Mouse (Mus musculus) liver, postnatal 0 days (tissue): ENCODE results near the gene Llgl2. TPM values are rescaled to one million over a fixed set of nuclear protein-coding genes. Genes with fewer than 3 reads are reported as not detected.

ENCODE experiments used
- ATAC-seq: fragments of 200-750 bp; cut with Nextera tagmentation; 2 replicates; pipeline ENCODE4 v1.8.0; 2017; ENCODE audit warnings: mild to moderate bottlenecking, moderate library complexity
- DNase-seq: peaks from one replicate; pipeline ENCODE4 v3.0.0-alpha.2; 2016
- H3K27ac ChIP-seq: fragments of 300-500 bp; sonication (generic); 2 replicates; pipeline ENCODE4 v1.5.1; 2014; ENCODE audit warnings: antibody characterized with exemption, moderate library complexity, mild to moderate bottlenecking, low read depth
- H3K27me3 ChIP-seq: fragments of 300-500 bp; sonication (generic); 2 replicates; pipeline ENCODE4 v1.6.1; 2014; ENCODE audit warnings: low read length, control low read depth, mixed read lengths; ENCODE audit not compliant: insufficient read depth
- H3K36me3 ChIP-seq: fragments of 300-500 bp; sonication (generic); replicated peaks from 2 replicates; pipeline ENCODE4 v1.6.1; 2014; ENCODE audit warnings: mild to moderate bottlenecking, control low read depth, low read length, moderate library complexity, mixed read lengths; ENCODE audit not compliant: insufficient read depth
- H3K4me1 ChIP-seq: fragments of 300-500 bp; sonication (generic); 2 replicates; pipeline ENCODE4 v1.6.1; 2014; ENCODE audit warnings: antibody characterized with exemption, mild to moderate bottlenecking, control low read depth; ENCODE audit not compliant: insufficient read depth
- H3K4me2 ChIP-seq: fragments of 300-500 bp; sonication (generic); 2 replicates; pipeline ENCODE4 v1.6.1; 2014; ENCODE audit warnings: low read depth, mild to moderate bottlenecking, low read length, moderate library complexity, mixed read lengths
- H3K4me3 ChIP-seq: fragments of 300-500 bp; sonication (generic); 2 replicates; pipeline ENCODE4 v1.5.1; 2014; ENCODE audit warnings: low read depth, low read length
- H3K9ac ChIP-seq: fragments of 300-500 bp; sonication (generic); replicated peaks from 2 replicates; pipeline ENCODE4 v1.6.1; 2014; ENCODE audit warnings: mild to moderate bottlenecking, moderate library complexity
- H3K9me3 ChIP-seq: fragments of 300-500 bp; sonication (generic); 2 replicates; pipeline ENCODE4 v1.6.1; 2016; ENCODE audit warnings: mild to moderate bottlenecking, control low read depth, low read length, mixed read lengths
- CTCF ChIP-seq: sonication (generic); IDR thresholded peaks from 2 replicates; pipeline ENCODE4 v1.5.1; 2016; ENCODE audit warnings: antibody characterized with exemption, low read depth
- EP300 ChIP-seq: IDR thresholded peaks from 2 replicates; pipeline ENCODE4 v1.6.1; 2016; ENCODE audit warnings: antibody characterized with exemption, low read depth, mild to moderate bottlenecking
- WGBS: fragments of 180-500 bp; shearing (Covaris S2); extraction: QIAGEN DNeasy Blood & Tissue Kit; methylation state at CpG from one replicate; pipeline ENCODE4 v1.1.7; 2014; ENCODE audit not compliant: insufficient replicate concordance; 5-methylcytosine and 5-hydroxymethylcytosine counted together
- polyA plus RNA-seq: library from polyadenylated mRNA; unstranded; fragments of >200 nt; fragmentation: Nextera tagmentation; extraction: Ambion mirVana; gene quantifications from 2 replicates; pipeline ENCODE4 v1.2.1, GENCODE M21; 2015

The Llgl2 gene
- polyA plus RNA-seq, 1 experiment from 2014 or later = 15.1 TPM

- TF ChIP-seq CTCF (no peak), EP300 (no peak)
- Histone ChIP-seq H3K36me3 (peaks cover 13% of the 10 kb centered on the region; the same call in 1 of the 2 replicates), H3K9ac (no peak overlapping the region), H3K4me3 (no peak overlapping the region), H3K4me1 (peaks cover 20% of the 10 kb centered on the region), H3K9me3 (no peaks in the 10 kb centered on the region), H3K27me3 (no peaks in the 10 kb centered on the region), H3K4me2 (no peak overlapping the region), H3K27ac (no peak overlapping the region)
- no peak for ATAC-seq
- DNase-seq = no peak
- 88% methylated on average over 16 of the region's 16 CpGs for WGBS
These were observed 3.8 kb upstream of the Llgl2 start for GRCm38 (mm10) chr11:115819915-115820623.

GRCm38 (mm10) chr11:115821001-115821400 is 2.8 kb upstream of the Llgl2 start:
- Histone ChIP-seq H3K36me3 (peaks cover 13% of the 10 kb centered on the region; the same call in 1 of the 2 replicates), H3K4me3 (no peak overlapping the region), H3K27me3 (0 out of 2 replicates have a peak, but pooled peaks cover 2% of the 10 kb centered on the region), H3K4me1 (peaks cover 18% of the 10 kb centered on the region), H3K4me2 (no peak overlapping the region), H3K9ac (no peak overlapping the region), H3K9me3 (no peaks in the 10 kb centered on the region), H3K27ac (no peak overlapping the region)
- ATAC-seq (no peak), DNase-seq (no peak)
- TF ChIP-seq CTCF = no peak
- no peak for TF ChIP-seq EP300
- WGBS = 67% methylated on average over 4 of the region's 4 CpGs

- DNase-seq (no peak), ATAC-seq (peak; percentile 11; the same call in 1 of the 2 replicates)
- no peaks in the 10 kb centered on the region for H3K9me3 ChIP-seq
- H3K4me1 ChIP-seq = peaks cover 24% of the 10 kb centered on the region
- peaks cover 10% of the 10 kb centered on the region; the same call in 1 of the 2 replicates for H3K36me3 ChIP-seq
- H3K27ac ChIP-seq = peak overlapping the region; percentile 93
- H3K27me3 ChIP-seq = 0 out of 2 replicates have a peak, but pooled peaks cover 2% of the 10 kb centered on the region
- no peak for TF ChIP-seq CTCF
- no peak for TF ChIP-seq EP300
- peak overlapping the region; percentile 77 for H3K4me3 ChIP-seq
- 20% methylated on average over 11 of the region's 11 CpGs for whole genome bisulfite sequencing
- peak overlapping the region; percentile 99 for H3K4me2 ChIP-seq
- peak overlapping the region; percentile 82; the same call in 1 of the 2 replicates for H3K9ac ChIP-seq
These were observed 964 bp downstream of the Llgl2 start for GRCm38 (mm10) chr11:115824813-115825212.

GRCm38 (mm10) chr11:115826487-115826886 is 2.6 kb downstream of the Llgl2 start:
- 0 out of 2 replicates have a peak, but pooled peaks cover 2% of the 10 kb centered on the region for H3K27me3 ChIP-seq
- H3K9me3 ChIP-seq = no peaks in the 10 kb centered on the region
- H3K36me3 ChIP-seq = 0 out of 2 replicates have a peak, but pooled peaks cover 4% of the 10 kb centered on the region
- ATAC-seq = no peak
- no peak for DNase-seq
- WGBS = 74% methylated on average over 5 of the region's 5 CpGs
- H3K4me2 ChIP-seq = no peak overlapping the region
- H3K27ac ChIP-seq = no peak overlapping the region
- TF ChIP-seq CTCF (no peak), EP300 (no peak)
- peaks cover 34% of the 10 kb centered on the region for H3K4me1 ChIP-seq
- H3K9ac ChIP-seq = no peak overlapping the region
- H3K4me3 ChIP-seq = no peak overlapping the region

- Histone ChIP-seq H3K4me2 (no peak overlapping the region), H3K4me1 (peaks cover 38% of the 10 kb centered on the region), H3K4me3 (no peak overlapping the region), H3K36me3 (0 out of 2 replicates have a peak, but pooled peaks cover 3% of the 10 kb centered on the region), H3K9ac (no peak overlapping the region), H3K27me3 (0 out of 2 replicates have a peak, but pooled peaks cover 2% of the 10 kb centered on the region), H3K9me3 (no peaks in the 10 kb centered on the region), H3K27ac (no peak overlapping the region)
- DNase-seq = no peak
- TF ChIP-seq CTCF (no peak), EP300 (no peak)
- WGBS = 76% methylated on average over 6 of the region's 6 CpGs
- ATAC-seq = no peak
These were observed 3.8 kb downstream of the Llgl2 start for GRCm38 (mm10) chr11:115827624-115828023.

GRCm38 (mm10) chr11:115829036-115829435 is 5.2 kb downstream of the Llgl2 start:
- no peak for ATAC-seq
- Histone ChIP-seq H3K9me3 (no peaks in the 10 kb centered on the region), H3K27ac (peak overlapping the region; percentile 40), H3K4me3 (no peak overlapping the region), H3K36me3 (no peaks in the 10 kb centered on the region), H3K9ac (no peak overlapping the region), H3K4me2 (no peak overlapping the region), H3K4me1 (peaks cover 45% of the 10 kb centered on the region), H3K27me3 (0 out of 2 replicates have a peak, but pooled peaks cover 2% of the 10 kb centered on the region)
- no peak for DNase-seq
- TF ChIP-seq EP300 = no peak
- no peak for TF ChIP-seq CTCF
- WGBS = 59% methylated on average over 4 of the region's 4 CpGs
